Mouse (Mus musculus) ZHBTc4 (cell line): Measurements from ENCODE around the gene 6820408C15Rik.

Source experiments
- DNase-seq: peaks from one replicate; pipeline ENCODE4 v3.0.0-alpha.2; 2011; ENCODE audit warnings: low read depth, low spot score

The 6820408C15Rik gene

GRCm38 (mm10) chr2:152415287-152415686, at the start of gene 6820408C15Rik:
Gene 6820408C15Rik, plus strand, starts transcription at chr2:152415587.
- DNase-seq, result no peak

DNA sequence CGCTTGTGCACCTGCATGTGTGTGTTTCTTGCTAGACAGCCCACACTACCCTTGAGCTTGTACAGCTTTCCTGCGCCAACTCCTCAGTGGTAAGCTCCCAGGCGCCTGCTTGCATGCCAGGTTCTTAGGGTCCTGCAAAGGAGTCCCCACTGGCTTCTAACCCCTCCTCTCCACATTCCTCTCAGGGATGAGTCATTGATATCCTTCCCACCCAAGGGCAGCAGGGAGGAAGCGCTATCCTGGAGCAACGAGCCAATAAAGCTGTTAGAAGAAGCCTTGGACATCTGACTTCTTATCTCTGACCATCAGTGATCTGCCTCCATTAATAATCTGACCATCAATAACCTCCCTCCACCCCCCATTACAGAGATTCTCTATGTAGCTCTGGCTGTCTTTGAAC, 47.5 kb upstream of the 6820408C15Rik start:
- no peak for DNase-seq

- DNase-seq, result peak; percentile 93
Observed at GRCm38 (mm10) chr2:152368532-152369140, 46.8 kb upstream of the 6820408C15Rik start.

GRCm38 (mm10) chr2:152372104-152372503, 43.3 kb upstream of the 6820408C15Rik start:
- DNase-seq, result no peak

GRCm38 (mm10) chr2:152372661-152373060, 42.7 kb upstream of the 6820408C15Rik start:
- no peak for DNase-seq

- DNase-seq, result no peak
Observed at GRCm38 (mm10) chr2:152373547-152373946, 41.8 kb upstream of the 6820408C15Rik start.

GRCm38 (mm10) chr2:152375652-152376344, 39.6 kb upstream of the 6820408C15Rik start:
- DNase-seq, result peak; percentile 87

- DNase-seq, result no peak
Observed at GRCm38 (mm10) chr2:152376345-152376741, 39.0 kb upstream of the 6820408C15Rik start, which contains the start of gene Nrsn2. Gene Nrsn2, minus strand, starts transcription at chr2:152376638.

DNA sequence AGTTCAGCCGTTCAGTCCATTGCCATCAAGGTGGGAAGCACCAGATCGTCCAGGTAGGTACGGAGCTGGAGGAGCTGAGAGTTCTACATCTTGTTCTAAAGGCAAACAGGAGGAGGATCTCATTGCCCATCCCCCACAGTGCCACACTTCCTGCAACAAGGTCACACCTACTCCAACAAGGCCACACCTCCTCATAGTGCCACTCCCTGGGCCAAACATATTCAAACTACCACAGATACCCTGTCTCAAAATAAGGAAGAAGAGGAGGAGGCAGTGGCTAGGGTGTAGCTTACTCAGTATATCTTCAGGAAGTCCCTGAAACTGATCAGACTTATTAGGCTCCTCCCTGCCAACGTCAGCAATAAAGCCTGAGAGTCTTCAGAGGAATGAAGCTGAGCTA, 31.2 kb upstream of the 6820408C15Rik start:
- DNase-seq, result peak; percentile 65

DNA sequence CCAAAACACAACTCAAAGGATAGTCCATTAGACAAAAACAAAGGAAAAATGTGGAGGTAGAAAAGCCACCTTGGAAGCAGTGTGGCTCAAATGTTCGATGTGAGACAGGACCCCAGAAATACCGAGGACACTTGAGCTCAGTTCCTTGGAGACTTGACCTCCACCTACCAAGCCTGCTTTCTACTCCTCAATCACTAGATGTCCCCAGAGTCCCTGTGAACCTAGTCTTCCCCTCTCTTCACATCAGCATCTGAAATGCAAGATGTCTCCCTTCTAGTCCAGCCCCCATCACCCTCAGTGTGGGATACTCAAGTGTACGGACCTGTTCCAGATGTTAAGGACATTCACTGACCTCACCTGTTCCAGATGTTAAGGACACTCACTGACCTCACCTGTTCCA, 22.6 kb upstream of the 6820408C15Rik start:
- DNase-seq, result peak; percentile 84

- peak; percentile 44 for DNase-seq
Observed at GRCm38 (mm10) chr2:152393225-152394017, 22.0 kb upstream of the 6820408C15Rik start.

GRCm38 (mm10) chr2:152395271-152395920, 20.0 kb upstream of the 6820408C15Rik start:
- DNase-seq, result no peak

GRCm38 (mm10) chr2:152396110-152397003, 19.0 kb upstream of the 6820408C15Rik start:
- peak; percentile 98 for DNase-seq

DNA sequence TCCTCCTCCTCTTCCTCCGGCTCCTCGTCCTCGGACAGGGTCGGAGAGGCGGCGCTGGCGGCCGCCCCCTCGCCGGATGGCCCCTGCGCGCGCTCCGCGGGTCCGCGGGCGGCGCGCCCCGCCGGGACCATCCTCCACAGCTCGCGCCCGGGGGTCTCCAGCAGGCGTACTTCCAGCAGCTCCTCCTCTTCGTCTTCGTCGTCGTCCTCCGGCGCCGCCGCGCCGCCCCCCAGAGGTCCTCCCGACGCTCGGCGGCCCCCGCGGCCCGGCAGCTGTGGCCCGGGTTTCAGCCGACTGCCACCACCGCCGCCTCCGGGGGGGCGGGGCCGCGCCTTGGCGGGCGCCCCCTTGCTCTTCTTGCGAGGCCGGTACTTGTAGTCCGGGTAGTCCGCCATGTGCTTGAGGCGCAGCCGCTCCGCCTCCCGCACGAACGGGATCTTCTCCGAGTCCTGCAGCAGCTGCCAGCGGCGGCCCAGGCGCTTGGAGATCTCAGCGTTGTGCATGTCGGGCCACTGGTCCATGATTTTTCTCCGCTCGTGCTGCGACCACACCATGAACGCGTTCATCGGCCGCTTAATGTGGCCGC, 18.3 kb upstream of the 6820408C15Rik start:
- DNase-seq, result peak; percentile 81

- DNase-seq, result peak; percentile 95
Observed at GRCm38 (mm10) chr2:152397680-152398435, 17.5 kb upstream of the 6820408C15Rik start, which contains the start of gene Sox12. Gene Sox12, minus strand, starts transcription at chr2:152398063.

DNA sequence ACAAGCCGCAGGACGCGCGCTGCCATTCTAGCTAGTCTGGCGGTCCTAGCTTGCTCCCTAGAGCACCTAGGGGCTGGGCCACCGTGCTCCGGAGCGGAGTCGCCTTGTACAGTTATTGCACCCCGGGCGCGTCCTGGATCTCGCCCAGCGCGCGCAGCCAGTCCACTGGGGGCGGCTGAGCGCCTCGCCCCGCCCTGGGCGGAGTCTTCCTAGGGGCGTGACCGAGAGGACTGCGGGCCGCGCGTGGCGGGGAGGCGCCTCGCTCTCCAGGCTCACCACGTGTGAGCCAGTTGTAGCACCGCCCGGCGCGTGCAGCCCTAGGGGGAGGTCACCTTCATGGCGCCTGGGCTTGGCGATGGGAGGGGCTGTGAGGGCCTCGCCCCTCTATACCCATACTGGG, 16.7 kb upstream of the 6820408C15Rik start:
- DNase-seq, result peak; percentile 99

DNA sequence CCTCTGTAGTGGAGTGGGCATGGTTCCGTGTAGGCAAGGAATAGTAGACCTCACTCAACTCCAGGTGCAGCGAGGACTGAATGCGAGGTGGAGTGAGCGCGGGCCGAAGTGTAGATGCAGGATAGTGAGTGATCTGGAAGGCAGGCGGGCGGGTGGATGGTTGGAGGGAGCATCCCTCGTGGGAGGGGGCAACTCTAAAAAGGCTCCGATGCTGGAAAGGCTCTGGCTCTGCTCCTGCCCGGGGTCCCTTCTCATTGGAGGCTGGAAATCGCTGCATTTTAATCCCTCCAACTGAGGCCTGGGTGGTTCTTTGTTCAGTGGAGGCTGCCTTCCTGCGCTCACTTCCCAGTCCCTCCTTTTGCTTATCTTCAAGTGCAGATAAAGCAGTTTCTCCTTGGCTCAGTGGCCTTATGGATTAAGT, 16.3 kb upstream of the 6820408C15Rik start:
- no peak for DNase-seq

DNA sequence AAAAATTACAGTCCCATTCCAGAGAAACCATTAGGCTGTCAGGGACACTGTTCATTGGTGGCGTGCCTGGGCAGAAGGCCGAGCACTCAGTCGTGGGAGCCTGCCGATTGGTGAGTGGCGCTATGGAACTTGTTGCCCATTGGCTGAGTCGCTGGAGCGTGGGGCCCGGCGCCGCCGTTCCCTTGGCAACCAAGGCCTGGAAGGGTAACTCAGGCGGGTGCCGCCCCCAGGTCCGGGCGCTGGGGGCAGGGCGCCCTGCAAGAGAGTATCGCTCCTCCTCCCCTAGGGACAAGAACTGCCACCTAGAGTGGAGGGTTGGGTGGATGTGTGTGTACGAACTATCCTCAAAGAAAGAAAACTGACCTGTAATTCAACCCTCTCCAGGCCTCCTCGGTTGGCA, 9.3 kb upstream of the 6820408C15Rik start:
- DNase-seq, result peak; percentile 99

DNA sequence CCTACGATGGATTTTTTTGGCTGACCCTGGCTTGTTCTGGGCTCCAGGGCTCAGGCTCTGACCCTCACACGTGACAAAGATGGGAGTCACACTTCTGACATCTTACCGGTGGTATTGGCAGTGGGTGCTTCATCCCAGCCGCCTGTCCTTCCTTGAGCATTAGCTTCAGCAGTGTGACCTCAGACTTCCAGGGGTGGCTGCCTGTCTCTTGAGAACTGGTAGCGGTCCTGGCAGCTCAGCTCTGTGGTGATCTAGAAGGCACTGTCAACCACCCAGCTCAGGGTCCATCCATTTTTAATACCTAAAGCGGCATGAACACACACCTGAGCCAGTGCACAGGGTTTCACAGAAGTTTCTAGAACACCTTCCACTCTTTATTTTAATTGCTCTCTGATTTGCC, 5.6 kb upstream of the 6820408C15Rik start:
- DNase-seq, result no peak

DNA sequence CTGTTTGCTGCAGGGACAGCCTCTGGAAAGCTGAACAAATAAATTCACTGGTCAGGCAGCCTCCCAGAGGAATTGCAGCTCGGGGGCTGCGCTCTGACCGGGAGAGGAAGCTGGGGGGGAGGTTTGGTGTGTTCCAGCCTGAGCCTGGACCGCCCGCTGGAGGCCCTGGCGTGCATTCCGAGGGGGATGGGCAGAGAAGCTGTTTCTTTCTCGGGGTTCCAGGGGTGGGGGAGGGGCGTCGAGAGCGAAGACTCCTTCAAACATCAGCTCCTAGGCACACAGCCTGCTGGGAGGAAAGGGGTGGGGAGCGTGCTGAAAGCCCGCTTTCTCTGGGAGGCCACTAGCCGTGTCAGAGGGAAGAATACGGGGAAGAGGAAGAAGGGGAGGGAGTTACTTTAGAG, 4.4 kb upstream of the 6820408C15Rik start:
- DNase-seq, result peak; percentile 88
